Mouse (Mus musculus) heart, embryonic 15.5 days (tissue): ENCODE data around the gene Sall4. TPM values are rescaled to one million over a fixed set of nuclear protein-coding genes. Genes with fewer than 3 reads are reported as not detected.
"Not testable (repeated sequence)": the region's sequence is repeated elsewhere in the genome, so short reads cannot be mapped to it uniquely, and the experiment has no call there.

Source experiments
- ATAC-seq: fragments of 200-750 bp; cut with Nextera tagmentation; replicated peaks from 2 replicates; pipeline ENCODE4 v1.8.0; 2017; ENCODE audit warnings: low read depth, moderate TSS enrichment; ENCODE audit not compliant: insufficient number of reproducible peaks, insufficient read depth, low FRiP score
- H3K27ac ChIP-seq: fragments of 300-500 bp; sonication (generic); 2 replicates; pipeline ENCODE4 v1.5.1; 2015; ENCODE audit warnings: mild to moderate bottlenecking, inconsistent platforms
- H3K27me3 ChIP-seq: fragments of 300-500 bp; sonication (generic); 2 replicates; pipeline ENCODE4 v1.6.1; 2015; ENCODE audit warnings: inconsistent platforms
- H3K36me3 ChIP-seq: fragments of 300-500 bp; sonication (generic); 2 replicates; pipeline ENCODE4 v1.6.1; 2015; ENCODE audit warnings: mild to moderate bottlenecking, inconsistent platforms
- H3K4me1 ChIP-seq: fragments of 300-500 bp; sonication (generic); replicated peaks from 2 replicates; pipeline ENCODE4 v1.6.1; 2015; ENCODE audit warnings: inconsistent platforms
- H3K4me2 ChIP-seq: fragments of 300-500 bp; sonication (generic); 2 replicates; pipeline ENCODE4 v1.6.1; 2015; ENCODE audit warnings: inconsistent platforms, mild to moderate bottlenecking, moderate library complexity
- H3K4me3 ChIP-seq: fragments of 300-500 bp; sonication (generic); 2 replicates; pipeline ENCODE4 v1.5.1; 2015; ENCODE audit warnings: mild to moderate bottlenecking, inconsistent platforms
- H3K9ac ChIP-seq: fragments of 300-500 bp; sonication (generic); 2 replicates; pipeline ENCODE4 v1.6.1; 2015; ENCODE audit warnings: mild to moderate bottlenecking, inconsistent platforms
- H3K9me3 ChIP-seq: fragments of 300-500 bp; sonication (generic); replicated peaks from 2 replicates; pipeline ENCODE4 v1.6.1; 2016; ENCODE audit warnings: inconsistent platforms
- WGBS: fragments of 180-500 bp; shearing (Covaris S2); methylation state at CpG from one replicate; pipeline ENCODE4 v1.1.7; 2015; ENCODE audit warnings: mixed read lengths; 5-methylcytosine and 5-hydroxymethylcytosine counted together
- polyA plus RNA-seq: library from polyadenylated mRNA; unstranded; fragments of >200 nt; fragmentation: Nextera tagmentation; extraction: Ambion mirVana; gene quantifications from 2 replicates; pipeline ENCODE4 v1.2.1, GENCODE M21; 2015

Gene Sall4
- polyA plus RNA-seq, 1 experiment from 2014 or later, result 0.87 TPM

DNA sequence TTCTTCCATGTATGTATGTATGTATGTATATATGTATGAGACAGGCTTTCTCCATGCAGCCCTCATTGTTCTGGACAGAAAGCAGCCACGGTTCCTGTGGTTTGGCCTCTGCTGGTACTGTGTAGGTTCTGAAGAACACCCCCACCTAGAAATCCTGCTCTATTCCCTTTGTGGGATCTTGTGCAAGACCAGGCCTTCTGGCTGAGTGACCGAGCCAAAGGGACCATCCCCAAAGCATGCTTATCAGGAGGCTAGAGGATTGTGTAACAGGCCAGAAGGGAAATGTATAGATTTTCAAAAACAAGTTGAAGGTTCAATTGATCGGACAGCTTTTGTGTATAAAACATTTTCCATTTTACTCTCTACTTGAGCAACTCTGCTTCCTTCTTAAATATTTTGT, 8.5 kb upstream of the Sall4 start:
- Histone ChIP-seq H3K9me3 (no peaks in the 10 kb centered on the region), H3K36me3 (no peaks in the 10 kb centered on the region), H3K27ac (no peak overlapping the region), H3K4me2 (no peak overlapping the region), H3K9ac (no peak overlapping the region), H3K4me3 (no peak overlapping the region), H3K27me3 (no peaks in the 10 kb centered on the region), H3K4me1 (no peaks in the 10 kb centered on the region)
- ATAC-seq, result no peak
- WGBS, result 72% methylated on average over 3 of the region's 3 CpGs

DNA sequence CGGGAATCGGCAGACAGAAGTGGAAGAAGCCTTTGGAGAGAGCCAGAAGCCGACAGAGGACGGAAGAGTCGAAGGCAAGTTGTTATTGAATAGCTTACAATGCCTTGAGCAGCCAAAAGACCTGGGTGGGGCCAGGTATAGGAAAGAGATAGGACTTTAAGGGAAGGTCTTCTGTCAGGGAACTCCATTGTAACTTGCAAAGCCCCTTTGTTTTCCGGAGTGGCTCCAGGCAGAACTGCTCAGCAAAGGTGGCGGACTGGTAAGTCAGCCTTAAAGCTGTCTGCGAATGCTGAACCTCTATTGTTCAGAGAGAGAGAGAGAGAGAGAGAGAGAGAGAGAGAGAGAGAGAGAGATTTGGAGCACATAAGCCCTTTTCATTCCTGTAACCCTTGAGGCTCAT, 1.5 kb upstream of the Sall4 start:
- no peak overlapping the region for H3K4me3 ChIP-seq
- H3K36me3 ChIP-seq, result no peaks in the 10 kb centered on the region
- H3K4me2 ChIP-seq, result no peak overlapping the region
- peaks cover 29% of the 10 kb centered on the region for H3K4me1 ChIP-seq
- H3K27me3 ChIP-seq, result peaks cover 54% of the 10 kb centered on the region
- no peak for ATAC-seq
- 63% methylated on average over 8 of the region's 8 CpGs for WGBS
- H3K9me3 ChIP-seq, result no peaks in the 10 kb centered on the region
- H3K27ac ChIP-seq, result no peak overlapping the region
- no peak overlapping the region for H3K9ac ChIP-seq

GRCm38 (mm10) chr2:168766538-168767361, 993 bp downstream of the Sall4 start:
- Histone ChIP-seq H3K27me3 (peaks cover 78% of the 10 kb centered on the region), H3K36me3 (no peaks in the 10 kb centered on the region), H3K4me2 (peak overlapping the region; percentile 90), H3K9me3 (no peaks in the 10 kb centered on the region), H3K27ac (peak overlapping the region; percentile 72), H3K4me1 (peaks cover 29% of the 10 kb centered on the region), H3K9ac (peak overlapping the region; percentile 61), H3K4me3 (peak overlapping the region; percentile 61)
- ATAC-seq, result peak; percentile 51; the same call in 1 of the 2 replicates
- WGBS, result under 1% methylated on average over 51 of the region's 52 CpGs

GRCm38 (mm10) chr2:168765696-168766537, 1.8 kb downstream of the Sall4 start:
- under 1% methylated on average over 64 of the region's 65 CpGs for WGBS
- H3K4me1 ChIP-seq, result peaks cover 29% of the 10 kb centered on the region
- no peaks in the 10 kb centered on the region for H3K9me3 ChIP-seq
- peak overlapping the region; percentile 90 for H3K4me2 ChIP-seq
- peaks cover 78% of the 10 kb centered on the region for H3K27me3 ChIP-seq
- peak overlapping the region; percentile 61 for H3K4me3 ChIP-seq
- peak overlapping the region; percentile 72 for H3K27ac ChIP-seq
- H3K9ac ChIP-seq, result peak overlapping the region; percentile 61
- peak; percentile 25; the same call in 1 of the 2 replicates for ATAC-seq
- H3K36me3 ChIP-seq, result no peaks in the 10 kb centered on the region

- Histone ChIP-seq H3K27me3 (peaks cover 78% of the 10 kb centered on the region), H3K36me3 (no peaks in the 10 kb centered on the region), H3K4me3 (peak overlapping the region; percentile 61), H3K4me2 (peak overlapping the region; percentile 90), H3K4me1 (peaks cover 29% of the 10 kb centered on the region), H3K9ac (peak overlapping the region; percentile 61), H3K9me3 (no peaks in the 10 kb centered on the region), H3K27ac (peak overlapping the region; percentile 72)
- under 1% methylated on average over 32 of the region's 32 CpGs for WGBS
- peak; percentile 63 for ATAC-seq
Measured at GRCm38 (mm10) chr2:168765065-168765681, 2.6 kb downstream of the Sall4 start.

DNA sequence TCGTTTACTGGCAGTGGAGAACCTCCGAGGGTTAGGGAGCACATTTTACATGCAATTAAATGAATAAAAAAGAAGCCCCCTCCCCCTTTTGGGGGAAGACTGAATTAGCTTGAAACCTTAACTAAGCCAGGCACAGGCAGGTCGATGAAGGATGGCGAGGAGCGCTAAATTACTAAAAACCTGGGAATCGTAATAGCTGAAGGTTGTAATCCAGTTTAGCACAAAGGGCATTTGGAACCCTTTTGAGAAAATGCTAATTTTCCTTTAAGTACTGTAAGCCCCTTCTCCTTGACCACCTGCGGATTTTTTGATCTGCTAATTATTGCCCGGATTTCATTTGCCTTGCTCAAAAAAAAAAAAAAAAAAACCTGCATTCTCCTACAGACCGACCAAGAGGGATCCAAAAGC, 3.3 kb downstream of the Sall4 start:
- peaks cover 73% of the 10 kb centered on the region for H3K27me3 ChIP-seq
- peaks cover 29% of the 10 kb centered on the region for H3K4me1 ChIP-seq
- H3K36me3 ChIP-seq, result no peaks in the 10 kb centered on the region
- ATAC-seq, result no peak
- 33% methylated on average over 9 of the region's 9 CpGs for WGBS
- H3K4me3 ChIP-seq, result no peak overlapping the region
- H3K9ac ChIP-seq, result no peak overlapping the region
- H3K4me2 ChIP-seq, result no peak overlapping the region
- no peaks in the 10 kb centered on the region for H3K9me3 ChIP-seq
- H3K27ac ChIP-seq, result no peak overlapping the region

DNA sequence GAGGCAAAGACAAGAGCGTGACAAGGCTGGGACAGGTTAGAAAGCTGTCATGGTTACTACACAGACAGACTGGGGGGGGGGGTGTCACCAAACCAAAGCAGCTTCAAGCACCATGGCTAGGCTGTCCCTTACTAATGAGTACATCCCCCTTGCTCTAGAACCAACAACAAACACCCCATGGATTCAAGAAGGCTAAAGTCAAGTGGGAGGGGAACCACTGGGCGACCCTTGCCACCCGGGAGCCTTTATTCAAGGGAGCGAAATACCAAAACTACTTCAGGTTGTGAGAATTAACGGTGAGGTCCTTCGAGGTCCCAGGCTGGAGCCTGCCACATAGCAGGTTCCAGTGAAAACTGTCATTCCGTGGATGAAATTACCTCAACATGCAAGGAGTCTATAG, 4.0 kb downstream of the Sall4 start:
- ATAC-seq, result no peak
- H3K4me1 ChIP-seq, result peaks cover 29% of the 10 kb centered on the region
- no peak overlapping the region for H3K4me2 ChIP-seq
- no peak overlapping the region for H3K27ac ChIP-seq
- no peaks in the 10 kb centered on the region for H3K36me3 ChIP-seq
- H3K9me3 ChIP-seq, result no peaks in the 10 kb centered on the region
- 30% methylated on average over 7 of the region's 7 CpGs for WGBS
- peaks cover 69% of the 10 kb centered on the region for H3K27me3 ChIP-seq
- no peak overlapping the region for H3K9ac ChIP-seq
- H3K4me3 ChIP-seq, result no peak overlapping the region

- H3K4me2 ChIP-seq, result no peak overlapping the region
- H3K27me3 ChIP-seq, result peaks cover 55% of the 10 kb centered on the region
Measured at GRCm38 (mm10) chr2:168762411-168762815, 5.3 kb downstream of the Sall4 start.

DNA sequence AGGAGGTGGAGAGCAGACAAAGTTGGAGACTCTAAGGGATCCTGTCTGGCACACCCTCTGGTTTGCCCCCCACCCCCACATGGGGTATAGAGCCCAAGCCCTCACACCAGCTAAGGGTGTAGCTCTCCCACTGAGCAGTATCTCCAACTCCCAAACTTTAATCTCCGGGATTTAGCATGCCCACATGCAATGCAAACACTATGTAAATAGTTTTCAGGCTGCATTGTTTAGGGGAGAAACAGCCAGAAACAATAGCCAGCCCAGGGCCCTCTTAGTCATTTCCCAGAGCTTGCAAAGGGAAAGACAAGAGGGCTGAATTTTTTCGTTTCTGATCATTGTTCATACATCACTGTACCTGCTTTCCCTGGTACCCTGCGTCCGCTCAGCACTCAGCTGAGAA, 5.8 kb downstream of the Sall4 start:
- Histone ChIP-seq H3K4me3 (no peak overlapping the region), H3K36me3 (no peaks in the 10 kb centered on the region), H3K4me2 (no peak overlapping the region), H3K9me3 (no peaks in the 10 kb centered on the region), H3K4me1 (peaks cover 23% of the 10 kb centered on the region), H3K27ac (no peak overlapping the region), H3K27me3 (peaks cover 50% of the 10 kb centered on the region), H3K9ac (no peak overlapping the region)
- ATAC-seq, result no peak
- 30% methylated on average over 4 of the region's 4 CpGs for WGBS

More at GRCm38 (mm10) chr2:168762411-168762815, 5.3 kb downstream of the Sall4 start:
- no peak overlapping the region for H3K4me3 ChIP-seq
- H3K36me3 ChIP-seq, result no peaks in the 10 kb centered on the region
- H3K9ac ChIP-seq, result no peak overlapping the region
- no peaks in the 10 kb centered on the region for H3K9me3 ChIP-seq
- H3K27ac ChIP-seq, result no peak overlapping the region
- peaks cover 28% of the 10 kb centered on the region for H3K4me1 ChIP-seq
- ATAC-seq, result no peak
- 13% methylated on average over 12 of the region's 12 CpGs for WGBS

DNA sequence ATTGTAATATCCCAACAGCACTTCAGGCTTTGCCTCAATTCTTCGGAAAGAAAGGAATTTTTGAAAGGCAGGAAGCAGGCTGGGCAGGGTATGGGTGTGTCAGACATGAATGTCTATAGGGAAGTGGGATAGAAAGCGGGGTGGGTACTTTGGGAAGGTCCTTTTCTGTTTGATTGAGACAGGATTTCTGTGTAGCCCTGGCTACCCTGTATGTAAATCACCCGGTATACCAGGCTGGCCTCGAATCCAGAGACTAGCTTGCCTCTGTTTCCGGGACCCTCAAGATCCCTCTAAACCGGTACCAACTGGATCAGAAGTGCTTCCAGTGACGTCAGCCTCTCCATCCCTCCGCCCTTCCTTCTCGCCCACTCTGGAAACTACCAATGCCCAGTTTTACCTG, 6.6 kb downstream of the Sall4 start:
- no peak overlapping the region for H3K27ac ChIP-seq
- H3K9ac ChIP-seq, result no peak overlapping the region
- no peaks in the 10 kb centered on the region for H3K9me3 ChIP-seq
- no peak overlapping the region for H3K4me3 ChIP-seq
- H3K4me2 ChIP-seq, result no peak overlapping the region
- WGBS, result 76% methylated on average over 9 of the region's 9 CpGs
- no peak for ATAC-seq
- H3K27me3 ChIP-seq, result peaks cover 42% of the 10 kb centered on the region
- H3K36me3 ChIP-seq, result no peaks in the 10 kb centered on the region
- H3K4me1 ChIP-seq, result peaks cover 15% of the 10 kb centered on the region

GRCm38 (mm10) chr2:168744406-168744805, 23.3 kb downstream of the Sall4 start:
- not testable (repeated sequence) for H3K27me3 ChIP-seq, ATAC-seq, H3K9ac ChIP-seq, H3K4me2 ChIP-seq, H3K4me3 ChIP-seq, H3K9me3 ChIP-seq, H3K27ac ChIP-seq, H3K36me3 ChIP-seq
- WGBS, result 87% methylated on average over 10 of the region's 10 CpGs
- H3K4me1 ChIP-seq, result peaks cover 14% of the 10 kb centered on the region; the same call in 1 of the 2 replicates
